Mouse (Mus musculus): ENCODE results near the gene Stk11.

DNA sequence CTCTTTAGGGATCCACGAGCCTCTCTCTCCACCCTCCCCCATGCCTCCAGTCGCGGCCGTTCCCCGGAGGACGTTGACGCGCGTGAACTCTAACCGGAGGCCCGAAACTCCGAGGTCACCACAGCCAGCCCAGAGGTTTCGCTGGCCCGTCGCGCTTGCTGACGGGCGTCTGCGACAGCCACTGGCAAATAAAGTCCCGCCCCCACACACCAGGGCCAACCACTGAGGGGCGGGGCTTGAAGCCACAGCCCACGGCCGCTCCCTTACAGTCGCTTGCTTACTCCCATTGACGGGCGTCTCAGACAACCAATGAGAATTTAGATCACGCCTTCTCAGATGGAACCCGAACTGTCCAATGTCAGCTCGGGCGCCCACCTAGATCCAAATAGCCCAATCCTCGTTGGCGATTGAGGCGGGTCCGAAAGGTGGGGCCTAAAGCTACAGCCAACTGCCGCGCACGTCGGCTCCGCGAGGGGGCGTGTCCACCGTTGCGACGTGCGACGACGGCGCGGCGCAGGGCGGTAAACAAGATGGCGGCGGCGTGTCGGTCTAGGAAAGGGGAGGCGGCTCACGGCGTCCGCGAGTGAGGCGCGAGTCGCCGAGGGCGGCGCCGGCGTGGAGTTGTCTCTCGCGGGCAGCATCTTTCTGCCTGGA is at the start of gene Stk11:
- TF ChIP-seq EP300 (IDR thresholded peaks at IDR 0.05; ENCODE audit: insufficient read depth, low read depth, low read length) (0 out of 2 replicates have a peak, but pooled peaks have one; percentile 41), CTCF (IDR thresholded peaks at IDR 0.05; ENCODE audit: low read depth, low read length) (no peak)
